Mouse (Mus musculus) limb, embryonic 14.5 days (tissue): ENCODE data around the gene Camk1g. TPM values are rescaled to one million over a fixed set of nuclear protein-coding genes. Genes with fewer than 3 reads are reported as not detected.

Source experiments
- ATAC-seq: fragments of 200-750 bp; cut with Nextera tagmentation; 2 replicates; pipeline ENCODE4 v1.8.0; 2017; ENCODE audit warnings: low read depth, moderate number of reproducible peaks, moderate TSS enrichment; ENCODE audit not compliant: low FRiP score
- DNase-seq: peaks from one replicate; pipeline ENCODE4 v3.0.0-alpha.2; 2015; ENCODE audit warnings: low spot score
- H3K27ac ChIP-seq: fragments of 300-500 bp; sonication (generic); replicated peaks from 2 replicates; pipeline ENCODE4 v1.5.1; 2014; ENCODE audit warnings: low read depth, mild to moderate bottlenecking, low read length, moderate library complexity, mixed read lengths
- H3K27me3 ChIP-seq: fragments of 300-500 bp; sonication (generic); 2 replicates; pipeline ENCODE4 v1.6.1; 2014; ENCODE audit warnings: low read length, mixed read lengths; ENCODE audit not compliant: control insufficient read depth, insufficient read depth
- H3K36me3 ChIP-seq: fragments of 300-500 bp; sonication (generic); 2 replicates; pipeline ENCODE4 v1.6.1; 2014; ENCODE audit warnings: mild to moderate bottlenecking, low read length, moderate library complexity, mixed read lengths; ENCODE audit not compliant: control insufficient read depth, insufficient read depth
- H3K4me1 ChIP-seq: fragments of 300-500 bp; sonication (generic); 2 replicates; pipeline ENCODE4 v1.6.1; 2014; ENCODE audit warnings: antibody characterized with exemption, low read length, mixed read lengths; ENCODE audit not compliant: control insufficient read depth, insufficient read depth
- H3K4me2 ChIP-seq: fragments of 300-500 bp; sonication (generic); replicated peaks from 2 replicates; pipeline ENCODE4 v1.6.1; 2014; ENCODE audit warnings: low read depth, mild to moderate bottlenecking, low read length, moderate library complexity; ENCODE audit not compliant: severe bottlenecking
- H3K4me3 ChIP-seq: fragments of 300-500 bp; sonication (generic); replicated peaks from 2 replicates; pipeline ENCODE4 v1.5.1; 2014; ENCODE audit warnings: low read length
- H3K9ac ChIP-seq: fragments of 300-500 bp; sonication (generic); 2 replicates; pipeline ENCODE4 v1.6.1; 2014; ENCODE audit warnings: mild to moderate bottlenecking, low read depth, low read length, moderate library complexity; ENCODE audit not compliant: severe bottlenecking
- H3K9me3 ChIP-seq: fragments of 300-500 bp; sonication (generic); 2 replicates; pipeline ENCODE4 v1.6.1; 2016; ENCODE audit warnings: low read length; ENCODE audit not compliant: control insufficient read depth
- POLR2A ChIP-seq: fragments of 200-500 bp; IDR thresholded peaks from 2 replicates; pipeline ENCODE4 v1.8.0; 2012; ENCODE audit warnings: inconsistent platforms, mild to moderate bottlenecking, moderate library complexity, borderline replicate concordance; ENCODE audit not compliant: insufficient read depth, insufficient read length; ENCODE audit errors: extremely low read depth
- WGBS: fragments of 180-500 bp; shearing (Covaris S2); extraction: QIAGEN DNeasy Blood & Tissue Kit; methylation state at CpG from one replicate; pipeline ENCODE4 v1.1.7; 2014; 5-methylcytosine and 5-hydroxymethylcytosine counted together
- polyA plus RNA-seq, 2 experiments: library from polyadenylated mRNA; depleted of rRNA in 1 of 2; stranded (reverse) in 1 of 2; unstranded in 1 of 2; fragments of >200 nt; fragmentation: Nextera tagmentation in 1 of 2; extraction: Ambion mirVana in 1 of 2; gene quantifications; 2 replicates each; pipeline versions ENCODE4 v1.2.1 to v1.2.3; 2012 to 2014

Camk1g gene
- polyA plus RNA-seq, 2 experiments = 9.1 to 9.8 TPM

DNA sequence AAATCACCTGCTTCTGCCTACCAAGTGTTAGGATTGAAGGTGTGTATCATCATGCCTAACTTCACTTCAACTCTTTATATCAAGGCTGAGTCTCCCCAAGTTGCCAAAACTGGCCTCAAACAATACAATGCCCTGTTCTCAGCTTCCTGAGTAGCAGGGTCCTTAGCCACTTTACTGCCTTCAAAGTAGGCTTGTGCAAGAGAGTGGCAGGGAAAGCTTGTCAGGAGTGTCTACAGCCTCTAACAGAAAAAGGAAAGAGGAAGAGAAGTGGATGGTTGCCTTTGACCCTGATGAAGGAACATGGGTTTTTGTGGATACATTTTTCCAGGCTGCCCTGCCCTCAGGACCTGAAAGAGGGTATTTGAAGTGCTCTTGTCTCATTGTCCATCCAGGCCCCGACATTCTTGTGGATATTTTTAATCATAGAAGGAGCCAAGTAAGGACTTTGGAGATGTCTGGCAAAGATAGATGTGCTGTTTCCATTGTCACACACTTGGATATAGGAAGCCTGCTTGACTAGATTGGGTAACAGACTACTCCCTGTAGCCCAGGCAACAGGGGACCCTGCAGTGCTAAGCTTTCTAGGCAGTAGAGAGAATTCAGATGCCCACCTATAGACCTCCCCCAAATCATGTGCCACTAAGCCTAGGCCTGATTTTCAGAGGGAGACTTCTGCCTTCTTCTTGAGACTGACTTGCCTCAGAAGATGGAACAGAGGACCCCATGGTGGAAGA, 60.1 kb downstream of the Camk1g start:
- H3K36me3 ChIP-seq = no peaks in the 10 kb centered on the region
- H3K9me3 ChIP-seq = no peaks in the 10 kb centered on the region
- DNase-seq = no peak
- no peak overlapping the region for H3K4me3 ChIP-seq
- ATAC-seq = no peak
- TF ChIP-seq POLR2A = no peak
- no peaks in the 10 kb centered on the region for H3K27me3 ChIP-seq
- no peak overlapping the region for H3K4me2 ChIP-seq
- no peak overlapping the region for H3K9ac ChIP-seq
- H3K4me1 ChIP-seq = no peaks in the 10 kb centered on the region
- H3K27ac ChIP-seq = no peak overlapping the region
- 77% methylated on average over 1 of the region's 1 CpGs for WGBS

DNA sequence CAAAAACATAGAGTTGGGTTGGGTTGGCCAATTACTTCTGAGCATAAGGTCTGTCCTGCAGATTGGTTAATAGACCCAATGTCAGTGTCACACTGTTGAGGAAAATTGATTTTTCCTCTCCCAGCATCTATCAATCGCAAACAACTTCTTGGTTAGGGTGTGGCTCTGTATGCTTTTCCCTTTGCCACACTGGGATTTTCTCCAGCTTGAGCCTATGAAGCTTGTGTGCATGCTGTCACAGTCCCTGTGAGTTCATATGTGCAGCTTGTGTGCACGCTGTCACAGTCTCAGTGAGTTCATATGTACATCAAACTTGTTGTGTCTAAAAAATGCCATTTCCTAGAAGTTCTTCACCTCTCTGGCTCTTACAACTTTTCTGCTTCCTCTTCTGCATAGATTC, 63.3 kb downstream of the Camk1g start:
- no peak overlapping the region for H3K4me2 ChIP-seq
- no peaks in the 10 kb centered on the region for H3K4me1 ChIP-seq
- H3K27ac ChIP-seq = no peak overlapping the region
- WGBS = 90% methylated on average over 2 of the region's 2 CpGs
- H3K4me3 ChIP-seq = no peak overlapping the region
- H3K9me3 ChIP-seq = no peaks in the 10 kb centered on the region
- DNase-seq = no peak
- no peak for TF ChIP-seq POLR2A
- H3K9ac ChIP-seq = no peak overlapping the region
- no peaks in the 10 kb centered on the region for H3K36me3 ChIP-seq
- no peak for ATAC-seq
- no peaks in the 10 kb centered on the region for H3K27me3 ChIP-seq

- ATAC-seq = no peak
These were observed 64.7 kb downstream of the Camk1g start for GRCm38 (mm10) chr1:193305386-193305785.

GRCm38 (mm10) chr1:193303096-193303495, 67.0 kb downstream of the Camk1g start:
- Histone ChIP-seq H3K9ac (no peak overlapping the region), H3K36me3 (no peaks in the 10 kb centered on the region), H3K9me3 (no peaks in the 10 kb centered on the region), H3K4me2 (no peak overlapping the region), H3K4me3 (no peak overlapping the region), H3K27ac (no peak overlapping the region), H3K27me3 (no peaks in the 10 kb centered on the region), H3K4me1 (0 out of 2 replicates have a peak, but pooled peaks cover 2% of the 10 kb centered on the region)
- DNase-seq = no peak
- TF ChIP-seq POLR2A = no peak
- ATAC-seq = no peak
- WGBS = 63% methylated on average over 2 of the region's 2 CpGs

More at GRCm38 (mm10) chr1:193305386-193305785, 64.7 kb downstream of the Camk1g start:
- peak; percentile 15 for DNase-seq
- H3K36me3 ChIP-seq = no peaks in the 10 kb centered on the region
- H3K9me3 ChIP-seq = no peaks in the 10 kb centered on the region
- no peaks in the 10 kb centered on the region for H3K27me3 ChIP-seq
- WGBS = 34% methylated on average over 7 of the region's 7 CpGs
- no peak overlapping the region for H3K9ac ChIP-seq
- 0 out of 2 replicates have a peak, but pooled peaks cover 2% of the 10 kb centered on the region for H3K4me1 ChIP-seq
- no peak overlapping the region for H3K27ac ChIP-seq
- H3K4me3 ChIP-seq = no peak overlapping the region
- no peak overlapping the region for H3K4me2 ChIP-seq
- TF ChIP-seq POLR2A = no peak

GRCm38 (mm10) chr1:193302093-193302405, 68.0 kb downstream of the Camk1g start:
- no peak for TF ChIP-seq POLR2A
- ATAC-seq = no peak
- no peak for DNase-seq
- H3K27me3 ChIP-seq = no peaks in the 10 kb centered on the region
- H3K4me2 ChIP-seq = 0 out of 2 replicates have a peak overlapping the region, but pooled peaks have one; percentile 8
- no peak overlapping the region for H3K4me3 ChIP-seq
- 0 out of 2 replicates have a peak, but pooled peaks cover 2% of the 10 kb centered on the region for H3K4me1 ChIP-seq
- no peaks in the 10 kb centered on the region for H3K9me3 ChIP-seq
- WGBS = 59% methylated on average over 8 of the region's 8 CpGs
- no peak overlapping the region for H3K9ac ChIP-seq
- H3K36me3 ChIP-seq = no peaks in the 10 kb centered on the region
- no peak overlapping the region for H3K27ac ChIP-seq
